In genomic region chr6:88388946-88389345, GRCm38 (mm10) we compare ENCODE assay signal across 8 mouse cellular contexts. TPM values are rescaled to one million over a fixed set of nuclear protein-coding genes. Genes with fewer than 3 reads are reported as not detected.
DNase-seq lines count a peak whose midpoint lies in the region.

No protein-coding gene starts in this region.

- peak; percentile 10 for DNase-seq in urinary bladder, postnatal 25 days (ENCODE audit: low spot score)
- no peak for DNase-seq in urinary bladder, adult 2 months (ENCODE audit: low spot score)
- peak; percentile 20 to 38 for DNase-seq in gastrocnemius, postnatal 36 days
- peak; percentile 52 to 68 for DNase-seq in kidney, postnatal 4 days
- DNase-seq in urinary bladder, postnatal 4 days (ENCODE audit: low spot score in 2 of 2), result peak; percentile 50 to 62
- DNase-seq in thymus, postnatal 14 days, result no peak
- DNase-seq in left cerebral cortex, postnatal 25 days (ENCODE audit: low spot score in 2 of 2), result no peak
- no peak for DNase-seq in frontal cortex, postnatal 25 days (ENCODE audit: low spot score in 2 of 2)

- intact Hi-C loops in gastrocnemius, postnatal 36 days (cut with DNase I), result no loop called here
- intact Hi-C loops in left cerebral cortex, postnatal 25 days (cut with DNase I), result no loop called here

RNA-seq across cellular contexts. Expression of gene Eefsec, which starts 57.4 kb away (rescaled TPM):
- polyA plus RNA-seq in urinary bladder, adult 2 months (2012; rRNA removed), result 13.8 and 15.8 TPM in 2 replicates
- total RNA-seq in gastrocnemius, postnatal 36 days (2021), result 1 to 10 TPM; 6.8 TPM
- 10 to 100 TPM; 22.3 to 24.7 TPM for total RNA-seq in left cerebral cortex, postnatal 25 days (2021)

Comparison
In these comparisons a context has a peak if more than half of its experiments do, and no peak if none do; other contexts are left out.
1. DNase-seq: peak in urinary bladder, postnatal 25 days (single experiment), gastrocnemius, postnatal 36 days (2 of 2), kidney, postnatal 4 days (2 of 2) and urinary bladder, postnatal 4 days (2 of 2); none in urinary bladder, adult 2 months (single experiment), thymus, postnatal 14 days (single experiment), left cerebral cortex, postnatal 25 days (0 of 2) and frontal cortex, postnatal 25 days (0 of 2).